Mouse (Mus musculus) natural killer cell, adult 2 months (primary cell): ENCODE measurements around the gene Itpr1.
A peak's percentile ranks its signal among the peaks of the same experiment; 100 is the strongest.

Experiments
- DNase-seq, 2 experiments: peaks; one replicate each; pipeline ENCODE4 v3.0.0; 2022; ENCODE audit warnings: low spot score in 2 of 2

Itpr1 gene

GRCm38 (mm10) chr6:108240754-108241153 is 27.9 kb downstream of the Itpr1 start:
- DNase-seq, result no peak

- no peak for DNase-seq
Observed at GRCm38 (mm10) chr6:108244571-108244970, 31.7 kb downstream of the Itpr1 start.

GRCm38 (mm10) chr6:108246369-108247085 is 33.6 kb downstream of the Itpr1 start:
- no peak for DNase-seq

GRCm38 (mm10) chr6:108247211-108247610 is 34.3 kb downstream of the Itpr1 start:
- no peak for DNase-seq

- DNase-seq, result no peak
Observed at GRCm38 (mm10) chr6:108248519-108248918, 35.6 kb downstream of the Itpr1 start.

GRCm38 (mm10) chr6:108249031-108249917 is 36.4 kb downstream of the Itpr1 start:
- no peak for DNase-seq

GRCm38 (mm10) chr6:108249918-108250225 is 37.0 kb downstream of the Itpr1 start:
- no peak for DNase-seq

GRCm38 (mm10) chr6:108250416-108250815 is 37.5 kb downstream of the Itpr1 start:
- DNase-seq, result no peak

- DNase-seq, result no peak
Observed at GRCm38 (mm10) chr6:108252565-108253360, 39.9 kb downstream of the Itpr1 start.

- DNase-seq, result no peak
Observed at GRCm38 (mm10) chr6:108254132-108255064, 41.5 kb downstream of the Itpr1 start.

- no peak for DNase-seq
Observed at GRCm38 (mm10) chr6:108255880-108256279, 43.0 kb downstream of the Itpr1 start.

- no peak for DNase-seq
Observed at GRCm38 (mm10) chr6:108257225-108257624, 44.3 kb downstream of the Itpr1 start.

- no peak for DNase-seq
Observed at GRCm38 (mm10) chr6:108258631-108259030, 45.7 kb downstream of the Itpr1 start.

GRCm38 (mm10) chr6:108259671-108260070 is 46.8 kb downstream of the Itpr1 start:
- no peak for DNase-seq

- DNase-seq, result no peak
Observed at GRCm38 (mm10) chr6:108261506-108261905, 48.6 kb downstream of the Itpr1 start.

GRCm38 (mm10) chr6:108264164-108264563 is 51.3 kb downstream of the Itpr1 start:
- no peak for DNase-seq

- DNase-seq, result no peak
Observed at GRCm38 (mm10) chr6:108273451-108273850, 60.6 kb downstream of the Itpr1 start.

GRCm38 (mm10) chr6:108274364-108275084 is 61.6 kb downstream of the Itpr1 start:
- no peak for DNase-seq

- peak in 1 of 2 experiments; percentile 5 for DNase-seq
Observed at GRCm38 (mm10) chr6:108276880-108277507, 64.1 kb downstream of the Itpr1 start.
